Mouse (Mus musculus): Measurements from ENCODE around the gene Gm20388.
"Not testable (repeated sequence)": the region's sequence is repeated elsewhere in the genome, so short reads cannot be mapped to it uniquely, and the experiment has no call there.

The Gm20388 gene

GRCm38 (mm10) chr8:120700053-120700452 lies 789.4 kb downstream of the Gm20388 start:
- no peak for DNase-seq (ENCODE audit: low read depth, low spot score)

DNA sequence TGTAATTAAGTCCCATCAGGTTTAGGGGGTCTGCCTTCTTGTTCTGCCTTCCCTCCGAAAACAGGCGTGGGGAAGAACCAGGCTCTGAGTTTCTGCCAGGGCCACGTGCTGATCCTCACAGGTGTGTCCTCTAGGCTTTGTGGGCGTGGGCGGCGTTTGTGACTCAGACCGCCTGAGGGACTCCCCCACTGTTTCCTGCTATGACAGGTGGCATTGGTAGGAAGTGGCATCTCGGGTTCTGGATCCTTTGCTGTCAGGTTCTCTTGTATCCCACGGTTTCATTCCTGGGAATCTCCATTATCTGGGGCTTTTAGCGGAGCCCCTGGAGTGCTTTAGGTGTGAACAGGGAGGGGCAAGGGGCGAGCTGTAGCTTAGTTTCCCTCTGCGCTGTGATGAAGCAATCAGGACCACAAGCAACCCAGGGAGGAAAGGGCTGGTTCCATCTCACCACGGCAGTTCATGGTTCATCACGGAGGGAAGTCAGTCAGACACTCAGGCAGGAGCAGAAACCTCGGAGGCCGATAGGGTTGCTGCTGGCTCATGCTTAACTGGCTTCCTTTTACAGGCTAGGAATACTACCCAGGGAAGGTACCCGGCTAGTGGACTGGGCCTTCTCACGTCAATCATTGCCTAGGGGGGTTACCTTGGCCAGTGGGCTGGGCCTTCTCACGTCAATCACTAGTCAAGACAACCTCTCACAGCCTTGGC lies 791.3 kb downstream of the Gm20388 start:
- no peak for DNase-seq (ENCODE audit: low read depth, low spot score)

DNA sequence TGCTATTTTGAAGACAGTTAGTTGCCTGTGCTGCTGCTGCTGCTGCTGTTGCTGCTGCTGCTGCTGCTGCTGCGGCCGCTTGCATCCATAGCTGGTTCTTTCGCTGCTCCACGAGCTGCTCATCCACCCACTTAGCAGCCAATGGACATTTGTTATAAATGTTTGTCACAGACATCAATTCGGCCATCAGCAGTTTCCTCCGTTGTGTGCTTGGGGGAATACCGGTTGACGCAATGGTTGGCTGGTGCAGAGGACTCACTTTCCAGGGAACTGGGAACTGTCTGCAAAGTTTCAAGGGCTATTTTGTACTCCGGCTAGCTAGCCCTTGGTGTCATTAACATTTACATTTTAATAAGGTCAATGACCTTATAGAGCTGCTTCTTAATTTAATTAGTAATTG lies 793.6 kb downstream of the Gm20388 start:
- no peak for DNase-seq (ENCODE audit: low read depth, low spot score)

- DNase-seq (ENCODE audit: low read depth, low spot score): no peak
Observed at GRCm38 (mm10) chr8:120705163-120705562, 794.5 kb downstream of the Gm20388 start.

DNA sequence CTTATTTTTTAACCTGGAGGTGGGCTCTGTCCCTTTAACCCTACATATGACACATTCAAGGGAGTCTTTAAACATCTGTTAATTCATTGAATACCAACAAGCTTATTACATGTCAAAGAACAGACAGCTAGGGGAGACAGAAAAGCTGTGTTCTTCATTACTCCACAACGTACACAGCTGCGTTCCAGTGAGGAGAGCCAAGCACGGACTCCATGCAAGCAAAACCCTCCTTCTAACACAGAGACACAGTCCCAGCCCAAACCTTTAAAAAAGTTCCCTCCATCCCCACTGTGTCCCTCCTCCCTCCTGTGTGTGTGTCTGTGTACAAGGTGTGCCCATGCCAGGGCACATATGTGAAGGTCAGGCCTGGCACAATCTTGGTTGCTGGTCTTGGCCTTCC lies 795.6 kb downstream of the Gm20388 start:
- no peak for DNase-seq (ENCODE audit: low read depth, low spot score)

DNA sequence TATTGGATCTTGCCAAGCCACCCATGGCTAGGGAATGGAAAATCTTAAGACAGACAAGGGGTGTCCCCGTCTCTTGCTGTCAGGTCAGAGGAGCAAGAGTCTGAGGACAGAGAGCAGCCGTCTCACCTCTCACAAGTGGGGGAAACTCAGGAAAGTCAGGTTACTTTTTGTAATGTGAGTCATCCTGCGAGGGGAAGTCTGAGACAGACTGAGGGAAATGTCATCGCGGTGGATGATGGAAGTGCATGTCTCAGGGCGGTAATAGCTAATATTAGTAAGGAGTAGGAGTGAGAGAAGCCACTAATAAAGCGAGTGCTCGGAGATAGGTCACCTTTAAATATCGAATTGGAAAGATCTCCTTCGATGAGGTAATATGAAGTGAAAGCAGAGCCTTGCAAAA lies 798.5 kb downstream of the Gm20388 start:
- DNase-seq (ENCODE audit: low read depth, low spot score): no peak

DNA sequence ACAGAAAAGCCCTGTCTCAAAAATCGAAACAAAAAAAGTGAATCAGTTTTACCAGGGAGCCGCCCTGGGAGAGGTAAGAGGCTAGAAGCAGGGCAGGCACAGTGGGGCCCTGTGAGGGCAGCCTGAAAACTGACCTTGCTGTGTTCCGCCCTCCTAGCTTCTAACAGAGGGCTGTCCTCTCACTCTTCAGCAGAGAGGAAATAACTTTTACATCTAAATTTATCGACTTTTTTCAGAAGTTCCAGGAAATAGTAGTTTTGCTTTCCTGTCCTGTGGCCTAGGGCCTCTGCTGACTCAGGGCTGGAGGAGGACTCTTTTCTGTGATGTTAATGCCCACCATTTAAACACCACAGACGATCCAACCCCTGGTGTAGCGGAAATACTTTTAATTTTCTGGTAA lies 804.6 kb downstream of the Gm20388 start:
- no peak for DNase-seq (ENCODE audit: low read depth, low spot score)

DNA sequence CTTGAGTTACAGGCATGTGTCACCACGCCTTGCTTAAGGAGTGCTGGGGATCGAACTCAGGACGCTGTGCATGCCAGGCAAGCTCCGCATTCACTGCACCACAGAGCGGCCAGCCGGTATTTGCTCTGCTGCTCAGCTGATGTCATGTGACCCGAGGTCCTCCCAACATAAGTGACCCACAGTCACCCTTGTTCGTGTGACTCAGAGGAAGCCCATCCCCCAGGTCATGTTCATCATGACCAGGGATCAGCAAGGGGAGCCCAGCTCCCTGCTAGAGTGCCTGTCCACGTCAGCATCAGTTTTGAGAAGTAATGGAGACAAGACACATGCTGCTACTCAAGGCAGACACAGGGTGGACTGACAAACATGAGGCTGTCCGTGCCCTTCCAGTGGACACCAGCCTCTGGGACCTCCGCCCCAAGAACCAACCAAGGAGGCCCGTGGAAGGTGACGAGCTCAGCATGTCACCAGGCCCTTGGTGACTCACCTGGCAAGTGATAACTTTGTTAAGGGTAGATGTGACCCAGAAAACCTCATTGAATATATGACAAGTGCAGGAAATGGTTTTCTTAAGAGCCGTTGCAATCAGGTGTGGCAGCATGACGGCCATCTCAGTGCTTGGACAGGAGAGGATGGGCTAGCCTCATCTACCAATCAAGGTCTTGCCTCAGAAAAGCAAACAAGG lies 805.5 kb downstream of the Gm20388 start:
- DNase-seq (ENCODE audit: low read depth, low spot score): no peak

- no peak for DNase-seq (ENCODE audit: low read depth, low spot score)
Observed at GRCm38 (mm10) chr8:120719586-120720236, 809.1 kb downstream of the Gm20388 start.

- no peak for DNase-seq (ENCODE audit: low read depth, low spot score)
Observed at GRCm38 (mm10) chr8:120723025-120723424, 812.4 kb downstream of the Gm20388 start.

DNA sequence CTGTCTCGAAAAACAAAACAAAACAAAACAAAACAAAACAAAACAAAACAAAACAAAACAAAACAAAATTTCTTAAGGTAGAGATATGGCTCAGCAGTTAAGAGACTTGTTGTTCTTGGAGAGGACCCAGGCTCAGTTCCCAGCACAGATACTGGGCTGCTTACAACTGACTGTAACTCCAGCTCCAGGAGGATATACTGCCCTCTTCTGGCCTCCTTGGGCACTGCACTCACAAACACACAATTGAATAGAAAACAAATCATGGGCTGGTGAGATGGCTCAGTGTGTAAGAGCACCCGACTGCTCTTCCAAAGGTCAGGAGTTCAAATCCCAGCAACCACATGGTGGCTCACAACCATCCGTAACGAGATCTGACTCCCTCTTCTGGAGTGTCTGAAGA lies 813.5 kb downstream of the Gm20388 start:
- DNase-seq (ENCODE audit: low read depth, low spot score): not testable (repeated sequence)

DNA sequence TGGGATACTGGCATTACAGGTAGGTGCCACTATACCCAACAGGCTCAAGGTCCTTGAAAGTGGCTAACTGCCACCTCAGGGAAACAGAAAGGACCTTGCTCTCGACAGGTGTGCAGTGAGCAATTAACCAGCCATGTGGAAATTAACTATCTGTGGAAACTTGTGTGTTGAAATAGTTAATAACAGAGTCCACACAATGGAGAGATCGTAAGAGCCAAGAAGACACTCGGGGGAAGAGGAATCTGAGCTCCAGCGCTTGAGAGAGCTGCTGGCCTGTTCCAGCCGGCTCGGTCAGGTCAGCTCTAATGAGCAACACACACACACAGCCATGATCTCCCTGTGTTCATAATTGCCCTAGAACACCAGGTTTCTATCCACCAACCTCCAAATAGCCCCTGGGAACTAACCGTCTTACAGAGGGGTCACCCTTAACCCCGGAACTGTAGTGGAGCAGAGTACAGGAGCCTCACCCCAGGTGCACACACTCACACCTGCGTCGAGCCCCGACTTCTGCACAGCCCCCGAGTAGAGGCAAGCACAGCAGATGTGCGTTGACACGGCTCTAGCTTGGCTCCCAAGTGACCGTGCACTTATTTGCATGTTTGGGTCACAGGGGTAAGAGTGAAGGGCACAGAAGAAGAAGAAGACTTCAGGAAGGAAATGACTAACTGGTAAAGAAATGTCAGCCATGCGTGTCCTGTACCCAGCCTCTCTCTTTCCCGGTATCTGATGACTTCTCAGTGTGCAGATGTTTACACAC lies 814.4 kb downstream of the Gm20388 start:
- DNase-seq (ENCODE audit: low read depth, low spot score): no peak

DNA sequence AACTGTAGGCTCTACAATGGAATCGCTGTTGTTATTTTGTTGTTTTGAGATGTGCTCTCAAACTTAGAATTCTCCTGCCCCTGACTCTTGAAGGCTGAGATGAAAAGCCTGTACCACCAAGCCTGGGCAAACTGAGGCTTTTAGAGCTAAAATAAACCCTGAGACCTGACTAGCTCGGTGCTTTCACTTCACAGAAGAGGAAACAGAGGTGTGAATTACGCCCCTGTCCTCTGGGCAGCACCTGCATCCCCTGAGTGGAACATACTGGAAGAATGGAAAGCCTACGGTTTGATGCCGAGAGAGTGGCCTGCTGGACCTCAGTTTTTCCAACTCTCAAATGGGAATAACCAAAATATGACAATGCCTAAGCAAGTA lies 814.9 kb downstream of the Gm20388 start:
- DNase-seq (ENCODE audit: low read depth, low spot score): no peak

- no peak for DNase-seq (ENCODE audit: low read depth, low spot score)
Observed at GRCm38 (mm10) chr8:120726051-120726450, 815.4 kb downstream of the Gm20388 start.

DNA sequence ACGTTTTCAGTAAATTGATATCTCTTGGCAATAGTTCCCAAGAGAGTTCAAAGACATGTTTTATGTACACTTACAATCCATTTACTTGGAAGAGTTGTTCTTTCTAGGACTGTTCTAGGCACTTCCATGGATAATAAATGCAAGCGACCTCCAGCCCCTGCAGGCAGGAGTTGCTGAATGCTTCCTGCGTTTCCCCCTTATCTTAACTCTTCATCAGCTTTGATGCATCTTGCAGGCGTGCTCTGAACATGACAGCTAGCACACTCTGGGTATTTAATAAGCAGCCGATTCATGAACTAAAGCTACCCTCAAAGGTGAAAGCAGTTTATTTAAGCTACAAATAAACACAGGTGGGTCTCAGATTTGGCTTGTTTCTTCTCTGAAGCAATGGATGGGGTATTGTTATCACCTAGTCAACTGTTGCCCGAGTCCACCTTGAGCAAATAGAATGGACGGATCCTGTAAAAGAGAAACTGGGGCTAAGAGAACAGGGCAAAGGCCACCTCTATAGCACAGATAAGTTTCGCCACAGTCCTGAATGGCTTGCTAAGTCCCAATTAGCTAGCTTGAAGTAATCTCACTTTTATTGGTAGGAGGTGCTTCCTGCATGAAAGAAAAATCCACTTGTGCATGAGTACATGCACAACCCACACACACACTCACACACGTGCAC lies 818.0 kb downstream of the Gm20388 start:
- DNase-seq (ENCODE audit: low read depth, low spot score): no peak

GRCm38 (mm10) chr8:120731582-120731981 lies 820.9 kb downstream of the Gm20388 start:
- DNase-seq (ENCODE audit: low read depth, low spot score): no peak

GRCm38 (mm10) chr8:120732068-120732467 lies 821.4 kb downstream of the Gm20388 start:
- DNase-seq (ENCODE audit: low read depth, low spot score): no peak

DNA sequence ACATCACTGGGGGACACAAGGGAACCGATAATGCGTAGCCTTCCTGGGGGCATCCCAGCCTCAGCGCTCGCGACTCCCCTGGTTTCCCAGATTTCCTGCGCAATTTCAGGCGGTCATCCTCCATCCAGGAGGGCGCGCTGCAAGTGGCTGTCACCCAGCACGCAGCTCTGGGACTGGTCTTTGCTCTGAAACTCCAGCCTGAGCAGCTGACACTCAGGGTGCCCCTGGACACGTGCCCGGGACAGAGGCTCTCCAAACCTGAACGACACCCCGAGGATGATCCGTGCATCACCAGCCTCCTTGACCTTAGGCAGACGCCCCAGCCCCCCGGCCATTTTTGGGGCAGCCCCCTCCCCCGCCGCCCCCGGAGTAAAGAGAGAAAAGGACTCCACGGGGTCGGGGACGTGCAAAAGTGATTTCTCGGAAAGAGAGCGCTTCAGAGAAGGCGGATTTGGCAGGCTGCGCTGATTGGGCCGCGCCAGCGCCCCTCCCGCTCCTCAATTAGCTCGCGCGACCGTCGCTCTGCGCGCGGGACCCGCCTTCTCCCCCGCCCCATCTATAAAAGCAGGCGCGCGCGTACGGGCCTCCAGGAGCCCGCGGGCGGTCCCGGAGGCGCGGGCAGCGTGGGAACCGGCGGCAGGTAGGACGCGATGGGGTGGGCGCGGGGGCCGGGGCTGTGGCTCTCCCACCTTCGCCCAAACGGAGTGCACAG lies 825.3 kb downstream of the Gm20388 start, which contains the start of gene Irf8:
Irf8 (plus strand) TSS at position 589 of the 712 bp plus-strand sequence.
- DNase-seq (ENCODE audit: low read depth, low spot score): no peak

- no peak for DNase-seq (ENCODE audit: low read depth, low spot score)
Observed at GRCm38 (mm10) chr8:120736486-120736885, 825.8 kb downstream of the Gm20388 start.

DNA sequence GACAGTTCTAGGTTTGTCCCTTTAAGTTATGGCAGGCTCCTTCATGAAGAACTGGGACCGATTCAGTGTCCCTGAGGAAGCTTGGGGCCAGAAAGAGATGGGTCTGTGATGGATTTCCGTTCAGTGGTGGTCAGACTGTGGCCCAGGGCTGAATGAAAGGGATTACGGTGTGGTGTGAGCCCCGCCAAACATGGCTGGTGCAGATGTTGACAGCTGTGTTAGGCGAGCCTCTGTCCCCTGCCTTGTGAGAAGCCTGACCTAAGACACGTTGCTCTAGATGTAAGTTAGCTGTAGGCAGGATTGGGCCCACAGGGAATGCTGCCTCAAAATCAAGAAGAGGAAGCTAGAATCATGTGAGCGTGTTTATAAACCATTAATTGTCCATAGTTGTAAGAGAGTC lies 826.5 kb downstream of the Gm20388 start:
- no peak for DNase-seq (ENCODE audit: low read depth, low spot score)

- DNase-seq (ENCODE audit: low read depth, low spot score): no peak
Observed at GRCm38 (mm10) chr8:120738771-120739170, 828.1 kb downstream of the Gm20388 start.

Data from c-Kit-negative CD71-positive TER-119-positive erythroid progenitor cells, embryonic 14.5 days (primary cell).